Mouse (Mus musculus) MEL (cell line): Measurements from ENCODE around the gene Emp3. TPM values are rescaled to one million over a fixed set of nuclear protein-coding genes. Genes with fewer than 3 reads are reported as not detected.

Experiments used
- DNase-seq: peaks from one replicate; pipeline ENCODE4 v3.0.0; 2011; ENCODE audit warnings: low read depth, low spot score
- H3K27ac ChIP-seq: 2 replicates; pipeline ENCODE4 v1.5.1; 2012; ENCODE audit warnings: low read depth, mild to moderate bottlenecking, control low read depth, low read length, moderate library complexity; ENCODE audit not compliant: control insufficient read depth
- H3K27me3 ChIP-seq, 2 experiments: fragments of 150-350 bp in 1 of 2; sonication (generic) in 1 of 2; 2 replicates each; pipeline ENCODE4 v1.6.1; 2012; ENCODE audit warnings: low read length in 2 of 2, mild to moderate bottlenecking in 2 of 2, improper control_type of control experiment in 1 of 2, moderate library complexity in 1 of 2; ENCODE audit not compliant: insufficient read depth in 2 of 2, control insufficient read depth in 1 of 2
- H3K36me3 ChIP-seq, 2 experiments: 2 replicates each; pipeline ENCODE4 v1.6.1; 2012 to 2014; ENCODE audit warnings: low read length in 2 of 2, improper control_type of control experiment in 1 of 2, inconsistent platforms in 1 of 2, mild to moderate bottlenecking in 1 of 2; ENCODE audit not compliant: insufficient read depth in 2 of 2, control insufficient read depth in 1 of 2
- H3K4me1 ChIP-seq, 2 experiments: fragments of 150-350 bp in 1 of 2; sonication (generic) in 1 of 2; 2 replicates each; pipeline ENCODE4 v1.6.1; 2012; ENCODE audit warnings: low read length in 2 of 2, improper control_type of control experiment in 1 of 2, mild to moderate bottlenecking in 1 of 2; ENCODE audit not compliant: insufficient read depth in 2 of 2, control insufficient read depth in 1 of 2
- H3K4me3 ChIP-seq, 2 experiments: fragments of 150-350 bp in 1 of 2; sonication (generic) in 1 of 2; 2 replicates each; pipeline ENCODE4 v1.5.1; 2012; ENCODE audit warnings: low read depth in 2 of 2, low read length in 2 of 2, mild to moderate bottlenecking in 2 of 2, moderate library complexity in 2 of 2, control low read depth in 1 of 2, improper control_type of control experiment in 1 of 2; ENCODE audit not compliant: control insufficient read depth in 1 of 2, insufficient read depth in 1 of 2
- H3K79me2 ChIP-seq: 2 replicates; pipeline ENCODE4 v1.6.1; 2012; ENCODE audit warnings: mild to moderate bottlenecking, low read length, moderate library complexity; ENCODE audit not compliant: control insufficient read depth, poor library complexity, insufficient read depth
- H3K9ac ChIP-seq: 2 replicates; pipeline ENCODE4 v1.6.1; 2012; ENCODE audit warnings: low read depth, mild to moderate bottlenecking, control low read depth, low read length, moderate library complexity; ENCODE audit not compliant: control insufficient read depth, poor library complexity, severe bottlenecking
- H3K9me3 ChIP-seq: fragments of 150-350 bp; sonication (generic); replicated peaks from 2 replicates; pipeline ENCODE4 v1.6.1; 2012; ENCODE audit warnings: mild to moderate bottlenecking, low read length, improper control_type of control experiment, moderate library complexity; ENCODE audit not compliant: insufficient read depth
- BHLHE40 ChIP-seq: IDR thresholded peaks from 2 replicates; pipeline ENCODE4 v1.6.1; 2012; ENCODE audit warnings: low read depth, mild to moderate bottlenecking, inconsistent platforms, low read length, improper control_type of control experiment, borderline replicate concordance
- CHD1 ChIP-seq: IDR thresholded peaks from 2 replicates; pipeline ENCODE4 v1.6.1; 2012; ENCODE audit warnings: low read depth, mild to moderate bottlenecking, inconsistent platforms, low read length, improper control_type of control experiment
- CHD2 ChIP-seq: IDR thresholded peaks from 2 replicates; pipeline ENCODE4 v1.6.1; 2011; ENCODE audit warnings: low read length, improper control_type of control experiment
- CTCF ChIP-seq, 3 experiments: IDR thresholded peaks in 2 of 3; conservative IDR thresholded peaks in 1 of 3; 2 replicates each; pipeline ENCODE4 v1.5.1; 2011 to 2012; ENCODE audit warnings: low read length in 3 of 3, low read depth in 2 of 3, mild to moderate bottlenecking in 2 of 3, improper control_type of control experiment in 1 of 3, inconsistent platforms in 1 of 3, mixed read lengths in 1 of 3, moderate library complexity in 1 of 3; ENCODE audit not compliant: control insufficient read depth in 1 of 3, insufficient read depth in 1 of 3, poor library complexity in 1 of 3, severe bottlenecking in 1 of 3
- E2F4 ChIP-seq: IDR thresholded peaks from 2 replicates; pipeline ENCODE4 v1.6.1; 2011; ENCODE audit warnings: low read depth, low read length, improper control_type of control experiment, borderline replicate concordance
- ELF1 ChIP-seq: IDR thresholded peaks from 2 replicates; pipeline ENCODE4 v1.6.1; 2014; ENCODE audit warnings: low read depth, mild to moderate bottlenecking, inconsistent platforms, low read length, improper control_type of control experiment, moderate library complexity
- ETS1 ChIP-seq: IDR thresholded peaks from 2 replicates; pipeline ENCODE4 v1.6.1; 2012; ENCODE audit warnings: low read depth, mild to moderate bottlenecking, inconsistent platforms, low read length, improper control_type of control experiment, moderate library complexity
- GABPA ChIP-seq: IDR thresholded peaks from 2 replicates; pipeline ENCODE4 v1.6.1; 2012; ENCODE audit warnings: low read depth, mild to moderate bottlenecking, inconsistent platforms, low read length, improper control_type of control experiment, moderate library complexity
- GATA1 ChIP-seq: IDR thresholded peaks from 2 replicates; pipeline ENCODE4 v1.6.1; 2011; ENCODE audit warnings: low read depth, low read length, improper control_type of control experiment
- HCFC1 ChIP-seq: IDR thresholded peaks from 2 replicates; pipeline ENCODE4 v1.6.1; 2012; ENCODE audit warnings: low read depth, mild to moderate bottlenecking, inconsistent platforms, low read length, improper control_type of control experiment, moderate library complexity
- JUND ChIP-seq: IDR thresholded peaks from 2 replicates; pipeline ENCODE4 v1.6.1; 2011; ENCODE audit warnings: low read depth, mild to moderate bottlenecking, improper control_type of control experiment, low read length
- KAT2A ChIP-seq: conservative IDR thresholded peaks from 2 replicates; pipeline ENCODE4 v1.6.1; 2012; ENCODE audit warnings: low read depth, low read length, improper control_type of control experiment, inconsistent platforms
- MAFK ChIP-seq: IDR thresholded peaks from 2 replicates; pipeline ENCODE4 v1.6.1; 2011; ENCODE audit warnings: low read depth, mild to moderate bottlenecking, low read length, improper control_type of control experiment, borderline replicate concordance
- MAX ChIP-seq: IDR thresholded peaks from 2 replicates; pipeline ENCODE4 v1.6.1; 2011; ENCODE audit warnings: low read length, improper control_type of control experiment
- MAZ ChIP-seq: IDR thresholded peaks from 2 replicates; pipeline ENCODE4 v1.6.1; 2012; ENCODE audit warnings: low read depth, mild to moderate bottlenecking, inconsistent platforms, low read length, improper control_type of control experiment
- MEF2A ChIP-seq: IDR thresholded peaks from 2 replicates; pipeline ENCODE4 v1.6.1; 2014; ENCODE audit warnings: low read depth, mild to moderate bottlenecking, inconsistent platforms, low read length, improper control_type of control experiment; ENCODE audit not compliant: poor library complexity, insufficient replicate concordance, severe bottlenecking; ENCODE audit errors: extremely low read depth
- MXI1 ChIP-seq: IDR thresholded peaks from 2 replicates; pipeline ENCODE4 v1.6.1; 2011; ENCODE audit warnings: mild to moderate bottlenecking, low read depth, low read length, improper control_type of control experiment
- MYB ChIP-seq: IDR thresholded peaks from 2 replicates; pipeline ENCODE4 v1.6.1; 2011; ENCODE audit warnings: mild to moderate bottlenecking, low read depth, low read length, improper control_type of control experiment
- MYC ChIP-seq: IDR thresholded peaks from 2 replicates; pipeline ENCODE4 v1.6.1; 2011; ENCODE audit warnings: low read depth, mild to moderate bottlenecking, low read length, improper control_type of control experiment, moderate library complexity
- NRF1 ChIP-seq: IDR thresholded peaks from 2 replicates; pipeline ENCODE4 v1.6.1; 2014; ENCODE audit warnings: low read depth, mild to moderate bottlenecking, inconsistent platforms, low read length, improper control_type of control experiment, moderate library complexity; ENCODE audit not compliant: poor library complexity, insufficient read depth, severe bottlenecking
- POLR2A ChIP-seq, 2 experiments: IDR thresholded peaks; 2 replicates each; pipeline ENCODE4 v1.6.1; 2011 to 2012; ENCODE audit warnings: low read length in 2 of 2, mild to moderate bottlenecking in 2 of 2, control low read depth in 1 of 2, improper control_type of control experiment in 1 of 2, low read depth in 1 of 2, moderate library complexity in 1 of 2; ENCODE audit not compliant: control insufficient read depth in 1 of 2, insufficient read depth in 1 of 2, poor library complexity in 1 of 2
- POLR2AphosphoS2 ChIP-seq: IDR thresholded peaks from 2 replicates; pipeline ENCODE4 v1.6.1; 2011; ENCODE audit warnings: low read length, improper control_type of control experiment
- POLR2AphosphoS5 ChIP-seq: IDR thresholded peaks from 2 replicates; pipeline ENCODE4 v1.6.1; 2012; ENCODE audit warnings: low read depth, borderline replicate concordance, mild to moderate bottlenecking, inconsistent platforms, low read length, moderate library complexity, mixed read lengths
- RAD21 ChIP-seq: IDR thresholded peaks from 2 replicates; pipeline ENCODE4 v1.6.1; 2011; ENCODE audit warnings: mild to moderate bottlenecking, low read depth, low read length, improper control_type of control experiment
- SIN3A ChIP-seq: IDR thresholded peaks from 2 replicates; pipeline ENCODE4 v1.6.1; 2012; ENCODE audit warnings: low read length, improper control_type of control experiment, inconsistent platforms
- SMC3 ChIP-seq: IDR thresholded peaks from 2 replicates; pipeline ENCODE4 v1.6.1; 2011; ENCODE audit warnings: low read depth, low read length, improper control_type of control experiment
- TAL1 ChIP-seq: IDR thresholded peaks from 2 replicates; pipeline ENCODE4 v1.6.1; 2012; ENCODE audit warnings: mild to moderate bottlenecking, inconsistent platforms, low read length, moderate library complexity, mixed read lengths
- TBP ChIP-seq: IDR thresholded peaks from 2 replicates; pipeline ENCODE4 v1.8.0; 2011; ENCODE audit warnings: low read depth, low read length, improper control_type of control experiment
- TCF12 ChIP-seq: IDR thresholded peaks from 2 replicates; pipeline ENCODE4 v1.6.1; 2014; ENCODE audit warnings: low read depth, mild to moderate bottlenecking, inconsistent platforms, low read length, improper control_type of control experiment, moderate library complexity
- UBTF ChIP-seq: IDR thresholded peaks from 2 replicates; pipeline ENCODE4 v1.6.1; 2012; ENCODE audit warnings: low read depth, mild to moderate bottlenecking, inconsistent platforms, low read length, improper control_type of control experiment, moderate library complexity, borderline replicate concordance; ENCODE audit not compliant: insufficient read depth
- USF2 ChIP-seq, 2 experiments: IDR thresholded peaks; 2 replicates each; pipeline ENCODE4 v1.6.1; 2011 to 2012; ENCODE audit warnings: improper control_type of control experiment in 2 of 2, low read length in 2 of 2, borderline replicate concordance in 1 of 2, inconsistent platforms in 1 of 2, low read depth in 1 of 2, mild to moderate bottlenecking in 1 of 2; ENCODE audit not compliant: insufficient read depth in 1 of 2
- ZMIZ1 ChIP-seq: IDR thresholded peaks from 2 replicates; pipeline ENCODE4 v1.6.1; 2012; ENCODE audit warnings: low read depth, mild to moderate bottlenecking, inconsistent platforms, low read length, improper control_type of control experiment, moderate library complexity
- ZNF384 ChIP-seq: IDR thresholded peaks from 2 replicates; pipeline ENCODE4 v1.6.1; 2012; ENCODE audit warnings: low read depth, mild to moderate bottlenecking, inconsistent platforms, low read length, improper control_type of control experiment
- polyA plus RNA-seq, 2 experiments: library from polyadenylated mRNA; stranded (reverse) in 1 of 2; unstranded in 1 of 2; fragments of >175 nt in 1 of 2; fragments of >200 nt in 1 of 2; gene quantifications; 2 replicates each; pipeline versions ENCODE4 v1.2.1 to v1.2.4; 2012; ENCODE audit warnings: low replicate concordance in 2 of 2, low read depth in 1 of 2; ENCODE audit not compliant: insufficient read length in 2 of 2, insufficient read depth in 1 of 2, missing spikeins in 1 of 2
- total RNA-seq: library from RNA; depleted of rRNA; stranded (reverse); fragments of 300-350 nt; gene quantifications from 2 replicates; pipeline ENCODE4 v1.2.3, GENCODE M21; 2012

Emp3 gene
- total and polyA plus RNA-seq, 3 experiments: 75.0 to 111 TPM; not detected in 1

DNA sequence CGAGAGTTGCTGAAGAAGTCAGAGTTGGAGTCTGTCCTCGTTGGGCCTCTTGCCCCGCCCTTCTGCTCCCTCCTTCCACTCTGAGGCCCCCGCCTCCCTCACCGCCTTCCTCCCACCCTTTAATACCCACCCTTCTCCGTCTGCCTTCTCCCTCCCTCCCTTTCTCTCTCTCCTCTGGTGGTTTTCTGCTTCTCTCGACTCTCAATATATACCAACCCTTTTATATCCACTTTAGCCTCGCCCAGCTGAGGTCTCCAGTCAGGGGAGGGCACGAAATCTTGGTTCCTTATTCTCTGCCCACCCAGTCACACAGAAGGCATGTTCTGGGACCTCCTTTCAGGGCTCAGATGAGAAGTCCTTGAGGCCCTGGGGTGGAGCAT, at the start of gene Emp3 (continued):
- peak; percentile 95 for TF ChIP-seq MAZ
- TF ChIP-seq MYB: no peak

DNA sequence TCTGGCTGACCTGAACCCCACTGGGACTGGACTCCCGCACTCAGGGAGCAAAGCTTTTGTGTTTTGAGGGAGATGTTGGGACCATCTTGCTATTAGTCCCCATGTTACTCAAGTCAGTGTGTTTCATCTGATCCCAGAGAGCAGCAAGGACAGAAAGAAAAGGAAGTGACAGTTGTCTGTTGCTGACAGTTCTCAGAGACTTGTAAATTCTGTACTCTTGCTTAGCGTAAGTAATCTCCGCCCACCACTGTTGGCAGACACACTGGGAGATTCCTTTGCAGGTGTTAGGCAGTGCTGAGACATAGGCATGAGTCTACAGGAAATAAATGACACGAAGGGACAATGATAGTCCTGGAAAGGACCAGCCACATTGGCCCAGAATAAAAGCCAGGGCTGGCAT, 35.4 kb upstream of the Emp3 start:
- peak overlapping the region; percentile 60 to 64 for H3K4me3 ChIP-seq

DNA sequence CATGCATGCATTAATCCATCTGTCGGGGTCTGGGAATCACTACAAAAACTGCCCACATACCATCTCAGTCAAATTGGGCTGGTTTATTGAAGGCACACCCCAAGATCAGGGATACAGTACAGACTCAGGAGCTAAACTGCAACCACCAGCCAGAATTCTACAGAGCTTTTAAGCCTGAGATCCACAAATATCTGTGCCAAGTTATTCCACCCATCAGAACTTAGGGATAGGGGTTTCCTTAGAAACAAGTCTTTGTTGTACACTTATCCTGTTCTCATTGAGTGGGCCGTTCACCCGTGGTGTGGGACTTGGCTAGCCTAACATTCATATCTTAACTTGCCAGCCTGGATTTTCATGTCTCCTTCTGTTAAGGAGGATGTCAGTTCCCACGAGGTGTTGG, 27.9 kb upstream of the Emp3 start:
- TF ChIP-seq ZNF384: no peak
- TF ChIP-seq TBP: no peak
- TF ChIP-seq ETS1: no peak
- TF ChIP-seq CTCF (IDR thresholded peaks at IDR 0.05 in 2 of 3, conservative IDR thresholded peaks at IDR 0.05 in 1 of 3; ENCODE audit: control insufficient read depth in 1 of 3, insufficient read depth in 1 of 3, low read depth in 2 of 3, low read length in 3 of 3, poor library complexity in 1 of 3, severe bottlenecking in 1 of 3): no peak
- no peak for TF ChIP-seq MYB
- no peak for DNase-seq
- Histone ChIP-seq H3K4me1 (no peaks in the 10 kb centered on the region), H3K27ac (no peak overlapping the region), H3K27me3 (peaks cover 2 to 6% of the 10 kb centered on the region in 2 experiments), H3K4me3 (no peak overlapping the region), H3K79me2 (no peaks in the 10 kb centered on the region), H3K9ac (no peak overlapping the region), H3K36me3 (no peaks in the 10 kb centered on the region), H3K9me3 (no peaks in the 10 kb centered on the region)

More for the DNA sequence above, 35.4 kb upstream of the Emp3 start:
- no peaks in the 10 kb centered on the region for H3K9me3 ChIP-seq
- H3K79me2 ChIP-seq: no peaks in the 10 kb centered on the region
- no peaks in the 10 kb centered on the region for H3K27me3 ChIP-seq
- no peak for TF ChIP-seq BHLHE40
- no peak for TF ChIP-seq CHD1
- TF ChIP-seq ZMIZ1: no peak
- TF ChIP-seq GABPA: no peak
- no peak for TF ChIP-seq MEF2A
- no peak for TF ChIP-seq E2F4
- TF ChIP-seq RAD21: no peak
- TF ChIP-seq MAFK: no peak
- no peak for TF ChIP-seq NRF1
- 0 out of 2 replicates have a peak, but pooled peaks have one; percentile 28 for TF ChIP-seq TBP
- peak; percentile 83 for TF ChIP-seq ETS1
- TF ChIP-seq ZNF384: no peak
- TF ChIP-seq MYB: no peak
- no peak for TF ChIP-seq JUND
- no peak for TF ChIP-seq POLR2AphosphoS2
- 0 out of 2 replicates have a peak, but pooled peaks have one; percentile 27 for TF ChIP-seq TCF12
- no peak for TF ChIP-seq POLR2AphosphoS5
- TF ChIP-seq SIN3A: peak; percentile 90
- TF ChIP-seq KAT2A: no peak
- TF ChIP-seq GATA1: no peak
- no peak for TF ChIP-seq MAZ
- no peak for TF ChIP-seq POLR2A (IDR thresholded peaks at IDR 0.05; ENCODE audit: control insufficient read depth in 1 of 2, insufficient read depth in 1 of 2, low read depth in 1 of 2, low read length in 2 of 2, poor library complexity in 1 of 2)
- 0 out of 2 replicates have a peak, but pooled peaks have one; percentile 43 for TF ChIP-seq HCFC1
- peak; percentile 65 for TF ChIP-seq MXI1
- TF ChIP-seq SMC3: no peak
- TF ChIP-seq ELF1: no peak
- TF ChIP-seq TAL1: no peak
- no peak for TF ChIP-seq CTCF (IDR thresholded peaks at IDR 0.05 in 2 of 3, conservative IDR thresholded peaks at IDR 0.05 in 1 of 3; ENCODE audit: control insufficient read depth in 1 of 3, insufficient read depth in 1 of 3, low read depth in 2 of 3, low read length in 3 of 3, poor library complexity in 1 of 3, severe bottlenecking in 1 of 3)
- no peak for TF ChIP-seq MAX
- TF ChIP-seq USF2 (IDR thresholded peaks at IDR 0.05; ENCODE audit: borderline replicate concordance in 1 of 2, insufficient read depth in 1 of 2, low read depth in 1 of 2, low read length in 2 of 2): no peak
- no peak for TF ChIP-seq MYC
- no peak for TF ChIP-seq UBTF
- TF ChIP-seq CHD2: no peak
- TF ChIP-seq, all 39 proteins: peak for 6
- peak overlapping the region; percentile 69 for H3K27ac ChIP-seq
- peak overlapping the region; percentile 53 for H3K9ac ChIP-seq
- no peaks in the 10 kb centered on the region for H3K36me3 ChIP-seq
- peaks cover 0 to 11% of the 10 kb centered on the region in 2 experiments; a peak in 3 of 4 replicates for H3K4me1 ChIP-seq
- DNase-seq: peak; percentile 80
